Mouse (Mus musculus) C2C12 (cell line): ENCODE measurements around the gene Tns4. TPM values are rescaled to one million over a fixed set of nuclear protein-coding genes. Genes with fewer than 3 reads are reported as not detected.

Experiments
- H3K27me3 ChIP-seq: one replicate; pipeline ENCODE4 v1.6.1; 2011; ENCODE audit not compliant: control insufficient read depth, insufficient read depth, insufficient read length
- H3K36me3 ChIP-seq: one replicate; pipeline ENCODE4 v1.6.1; 2011; ENCODE audit not compliant: control insufficient read depth, insufficient read depth
- H3K4me3 ChIP-seq: one replicate; pipeline ENCODE4 v1.5.1; 2011; ENCODE audit warnings: mild to moderate bottlenecking, control low read depth; ENCODE audit not compliant: poor library complexity, insufficient read depth, severe bottlenecking
- H3K79me2 ChIP-seq: one replicate; pipeline ENCODE4 v1.6.1; 2011; ENCODE audit not compliant: control insufficient read depth, insufficient read depth
- H3K79me3 ChIP-seq: one replicate; pipeline ENCODE4 v1.6.1; 2011; ENCODE audit warnings: low read depth, control low read depth
- H3ac ChIP-seq: one replicate; pipeline ENCODE3; 2011; ENCODE audit warnings: low read depth; ENCODE audit not compliant: control insufficient read depth, insufficient read length
- CEBPB ChIP-seq: IDR thresholded peaks from one replicate; pipeline ENCODE4 v1.6.1; 2011; ENCODE audit warnings: low read depth, mild to moderate bottlenecking, control low read depth, moderate library complexity
- CTCF ChIP-seq: IDR thresholded peaks from one replicate; pipeline ENCODE4 v1.5.1; 2011; ENCODE audit not compliant: control insufficient read depth, insufficient read depth, insufficient read length
- FOSL1 ChIP-seq: IDR thresholded peaks from one replicate; pipeline ENCODE4 v1.8.0; 2011; ENCODE audit warnings: mild to moderate bottlenecking, low read length; ENCODE audit not compliant: poor library complexity, insufficient read depth, severe bottlenecking
- MAX ChIP-seq: IDR thresholded peaks from one replicate; pipeline ENCODE4 v1.6.1; 2011; ENCODE audit warnings: mild to moderate bottlenecking, control low read depth
- MYOD1 ChIP-seq: IDR thresholded peaks from one replicate; pipeline ENCODE4 v1.6.1; 2011; ENCODE audit warnings: low read depth; ENCODE audit not compliant: control insufficient read depth, insufficient read length
- MYOG ChIP-seq: IDR thresholded peaks from one replicate; pipeline ENCODE4 v1.6.1; 2011; ENCODE audit not compliant: control insufficient read depth, insufficient read length; ENCODE audit errors: extremely low read depth
- USF1 ChIP-seq: IDR thresholded peaks from one replicate; pipeline ENCODE4 v1.6.1; 2011; ENCODE audit warnings: low read depth, mild to moderate bottlenecking, control low read depth, moderate library complexity
- polyA plus RNA-seq: library from polyadenylated mRNA; unstranded; fragments of >200 nt; fragmentation: generic; extraction: Trizol; gene quantifications from one replicate; pipeline ENCODE4 v1.2.1, GENCODE M21; 2012; ENCODE audit warnings: missing spikeins

Gene Tns4
- polyA plus RNA-seq, 1 experiment: 0.18 TPM

GRCm38 (mm10) chr11:99113111-99113510 is 24.0 kb upstream of the Tns4 start:
- Histone ChIP-seq H3K79me2 (no peaks in the 10 kb centered on the region), H3K27me3 (no peaks in the 10 kb centered on the region), H3K36me3 (no peaks in the 10 kb centered on the region), H3K79me3 (no peaks in the 10 kb centered on the region), H3K4me3 (no peak overlapping the region), H3ac (no peak overlapping the region)
- TF ChIP-seq MYOD1 (no peak), MAX (no peak)

- H3K4me3 ChIP-seq: no peak overlapping the region
- no peaks in the 10 kb centered on the region for H3K79me2 ChIP-seq
- no peak for TF ChIP-seq CTCF
- no peak for TF ChIP-seq FOSL1
- TF ChIP-seq USF1: no peak
- TF ChIP-seq CEBPB: no peak
- no peak for TF ChIP-seq MYOD1
- TF ChIP-seq MAX: no peak
- TF ChIP-seq MYOG: no peak
- no peaks in the 10 kb centered on the region for H3K27me3 ChIP-seq
- no peak overlapping the region for H3ac ChIP-seq
- H3K36me3 ChIP-seq: no peaks in the 10 kb centered on the region
- H3K79me3 ChIP-seq: no peaks in the 10 kb centered on the region
These were observed 23.6 kb upstream of the Tns4 start for GRCm38 (mm10) chr11:99112700-99113099.

GRCm38 (mm10) chr11:99111631-99112030 is 22.5 kb upstream of the Tns4 start:
- no peak overlapping the region for H3ac ChIP-seq
- no peaks in the 10 kb centered on the region for H3K27me3 ChIP-seq
- TF ChIP-seq CEBPB (no peak), MAX (no peak), FOSL1 (no peak), MYOG (no peak), MYOD1 (no peak), USF1 (no peak), CTCF (no peak)
- H3K79me2 ChIP-seq: no peaks in the 10 kb centered on the region
- H3K36me3 ChIP-seq: no peaks in the 10 kb centered on the region
- H3K79me3 ChIP-seq: no peaks in the 10 kb centered on the region
- no peak overlapping the region for H3K4me3 ChIP-seq

- H3ac ChIP-seq: no peak overlapping the region
- no peaks in the 10 kb centered on the region for H3K79me3 ChIP-seq
- no peak overlapping the region for H3K4me3 ChIP-seq
- H3K36me3 ChIP-seq: no peaks in the 10 kb centered on the region
- H3K79me2 ChIP-seq: no peaks in the 10 kb centered on the region
- no peaks in the 10 kb centered on the region for H3K27me3 ChIP-seq
- TF ChIP-seq FOSL1: no peak
- no peak for TF ChIP-seq MYOD1
- TF ChIP-seq CTCF: no peak
- no peak for TF ChIP-seq USF1
- no peak for TF ChIP-seq MAX
- no peak for TF ChIP-seq MYOG
- TF ChIP-seq CEBPB: no peak
These were observed 22.0 kb upstream of the Tns4 start for GRCm38 (mm10) chr11:99111155-99111554.

GRCm38 (mm10) chr11:99110370-99111110 is 21.4 kb upstream of the Tns4 start:
- H3K79me2 ChIP-seq: no peaks in the 10 kb centered on the region
- no peaks in the 10 kb centered on the region for H3K36me3 ChIP-seq
- H3ac ChIP-seq: no peak overlapping the region
- no peak for TF ChIP-seq MAX
- no peak for TF ChIP-seq USF1
- TF ChIP-seq FOSL1: no peak
- TF ChIP-seq MYOD1: no peak
- TF ChIP-seq CTCF: no peak
- TF ChIP-seq CEBPB: no peak
- TF ChIP-seq MYOG: no peak
- no peaks in the 10 kb centered on the region for H3K27me3 ChIP-seq
- no peaks in the 10 kb centered on the region for H3K79me3 ChIP-seq
- H3K4me3 ChIP-seq: no peak overlapping the region

GRCm38 (mm10) chr11:99108296-99108695 is 19.2 kb upstream of the Tns4 start:
- TF ChIP-seq MAX: peak; percentile 71
- TF ChIP-seq CTCF: no peak
- TF ChIP-seq MYOD1: no peak
- Histone ChIP-seq H3K36me3 (no peaks in the 10 kb centered on the region), H3ac (no peak overlapping the region), H3K79me3 (no peaks in the 10 kb centered on the region), H3K79me2 (no peaks in the 10 kb centered on the region), H3K27me3 (no peaks in the 10 kb centered on the region), H3K4me3 (no peak overlapping the region)
